12 mouse cellular contexts compared by ENCODE assay signal in the genomic region with DNA sequence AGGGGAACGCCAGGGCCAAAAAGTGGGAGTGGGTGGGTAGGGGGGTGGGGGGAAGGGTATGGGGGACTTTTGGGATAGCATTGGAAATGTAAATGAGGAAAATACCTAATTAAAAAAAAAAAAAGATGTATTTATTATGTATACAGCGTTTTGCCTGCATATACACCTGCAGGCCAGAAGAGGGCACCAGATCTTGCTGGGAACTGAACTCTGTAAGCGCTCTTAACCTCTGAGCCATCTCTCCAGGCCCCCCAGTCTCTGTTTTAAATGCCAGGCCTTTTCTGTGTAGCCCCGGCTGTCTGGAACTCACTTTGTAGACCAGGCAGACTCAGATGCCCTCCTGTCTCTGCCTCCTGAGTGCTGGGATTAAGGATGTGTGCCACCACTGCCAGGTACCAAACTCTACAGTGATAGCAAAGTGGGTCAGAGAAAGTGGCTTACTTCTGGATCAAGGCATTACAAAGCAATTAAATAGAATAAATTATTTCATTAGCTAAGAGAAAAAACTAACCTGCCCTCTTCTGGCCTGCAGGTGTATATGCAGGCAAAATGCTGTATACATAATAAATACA. TPM values are rescaled to one million over a fixed set of nuclear protein-coding genes. Genes with fewer than 3 reads are reported as not detected.
A peak's percentile ranks its signal among the peaks of the same experiment; 100 is the strongest.
DNase-seq lines count a peak whose midpoint lies in the region; ATAC-seq and TF ChIP-seq lines count a peak whose summit lies in the region.
"Had no signal": no experiment of that assay in that cellular context is flagged by ENCODE, and none has a peak within 500 bp of the region (broad histone marks: within the 10 kb centered on the region; RNA-seq: fewer than 3 reads in every experiment).

No protein-coding gene starts in this region.

- H3K27ac ChIP-seq in lung, embryonic 14.5 days (ENCODE audit: low read depth) = no peak overlapping the region
- H3K27ac ChIP-seq in heart, embryonic 11.5 days (ENCODE audit: low read depth, low read length) = no peak overlapping the region
- H3K27ac ChIP-seq: midbrain, embryonic 10.5 days had no signal

- no peak overlapping the region for H3K9ac ChIP-seq in lung, embryonic 14.5 days
- no peak overlapping the region for H3K9ac ChIP-seq in heart, embryonic 11.5 days (ENCODE audit: low read depth, low read length)

- no peaks in the 10 kb centered on the region for H3K9me3 ChIP-seq in lung, embryonic 14.5 days (ENCODE audit: low read depth, low read length)
- H3K9me3 ChIP-seq in E14TG2a.4 (ENCODE audit: low read length) = no peaks in the 10 kb centered on the region
- H3K9me3 ChIP-seq in heart, embryonic 11.5 days (replicated peaks; ENCODE audit: control insufficient read depth, low read length) = no peaks in the 10 kb centered on the region
- H3K9me3 ChIP-seq: limb, embryonic 10.5 days; midbrain, embryonic 10.5 days had no signal

- TF ChIP-seq CTCF in lung, embryonic 14.5 days (IDR thresholded peaks at IDR 0.05; ENCODE audit: low read depth) = peak; percentile 45
- peak; percentile 50 for TF ChIP-seq CTCF in E14TG2a.4 (conservative IDR thresholded peaks at IDR 0.05; ENCODE audit: low read length)

- 40% methylated on average over 3 of the region's 4 CpGs for WGBS in lung, embryonic 14.5 days
- WGBS in heart, embryonic 11.5 days (ENCODE audit: insufficient replicate concordance) = 30% methylated on average over 3 of the region's 4 CpGs

- ATAC-seq in lung, embryonic 14.5 days (ENCODE audit: insufficient read depth) = no peak
- peak; percentile 92 for ATAC-seq in megakaryocyte progenitor cell, adult 5-6 weeks (replicated peaks; ENCODE audit: poor library complexity)
- no peak for ATAC-seq in heart, embryonic 11.5 days (replicated peaks; ENCODE audit: insufficient number of reproducible peaks, low FRiP score, low TSS enrichment)

- H3K36me3 ChIP-seq in lung, embryonic 14.5 days (ENCODE audit: insufficient read depth) = no peaks in the 10 kb centered on the region
- peaks cover 9% of the 10 kb centered on the region; the same call in 1 of the 2 replicates for H3K36me3 ChIP-seq in E14TG2a.4 (ENCODE audit: insufficient read depth, low read length)
- no peaks in the 10 kb centered on the region for H3K36me3 ChIP-seq in heart, embryonic 11.5 days (ENCODE audit: control insufficient read depth, insufficient read depth, low read length)
- H3K36me3 ChIP-seq: midbrain, embryonic 10.5 days had no signal

- H3K4me3 ChIP-seq in lung, embryonic 14.5 days (ENCODE audit: low read depth, low read length) = no peak overlapping the region
- H3K4me3 ChIP-seq in E14TG2a.4 (replicated peaks; ENCODE audit: low read length) = no peak overlapping the region
- H3K4me3 ChIP-seq in heart, embryonic 11.5 days (ENCODE audit: low read depth, low read length) = no peak overlapping the region
- H3K4me3 ChIP-seq: limb, embryonic 10.5 days; midbrain, embryonic 10.5 days had no signal

- H3K4me2 ChIP-seq in lung, embryonic 14.5 days = no peak overlapping the region
- H3K4me2 ChIP-seq in heart, embryonic 11.5 days = no peak overlapping the region

- H3K4me1 ChIP-seq in lung, embryonic 14.5 days (ENCODE audit: insufficient read depth) = no peaks in the 10 kb centered on the region
- H3K4me1 ChIP-seq in E14TG2a.4 (replicated peaks; ENCODE audit: low read depth, low read length) = peaks cover 26% of the 10 kb centered on the region
- H3K4me1 ChIP-seq in heart, embryonic 11.5 days (ENCODE audit: control insufficient read depth, insufficient read depth, low read length) = 0 out of 2 replicates have a peak, but pooled peaks cover 2% of the 10 kb centered on the region
- H3K4me1 ChIP-seq: midbrain, embryonic 10.5 days had no signal

- H3K27me3 ChIP-seq in lung, embryonic 14.5 days (ENCODE audit: insufficient read depth, low read length) = no peaks in the 10 kb centered on the region
- no peaks in the 10 kb centered on the region for H3K27me3 ChIP-seq in E14TG2a.4 (ENCODE audit: insufficient read depth, low read length)
- H3K27me3 ChIP-seq in heart, embryonic 11.5 days (ENCODE audit: control insufficient read depth, insufficient read depth, low read length) = no peaks in the 10 kb centered on the region

- peak; percentile 30 for DNase-seq in lung, embryonic 14.5 days
- DNase-seq in lung, postnatal 4 days = no peak
- peak; percentile 45 for DNase-seq in c-Kit-positive CD71-positive TER-119-positive erythroid progenitor cells, embryonic 14.5 days (ENCODE audit: low spot score)
- DNase-seq in right cerebral cortex, postnatal 25 days = no peak
- no peak for DNase-seq in spleen, postnatal 14 days (ENCODE audit: low spot score in 2 of 2)
- DNase-seq: cerebellum, postnatal 10 days had no signal

RNA-seq across cellular contexts. Expression of gene Mcm10, which starts 12.7 kb away (rescaled TPM):
- 50.3 and 52.3 TPM in 2 replicates for polyA plus RNA-seq in lung, embryonic 14.5 days (2014; fragmentation: Nextera tagmentation; extraction: Ambion mirVana)
- 66.4 and 68.7 TPM in 2 replicates for total RNA-seq in megakaryocyte progenitor cell, adult 5-6 weeks (2015)
- total RNA-seq in megakaryocyte progenitor cell, adult 5-6 weeks (2017) = 75.6 and 83.8 TPM in 2 replicates
- polyA plus RNA-seq in heart, embryonic 11.5 days (2014; fragmentation: Nextera tagmentation; extraction: Ambion mirVana) = 21.4 and 23.2 TPM in 2 replicates

RNA-seq across cellular contexts. Expression of gene Optn, which starts 38.6 kb away (rescaled TPM):
- 5.8 and 6.5 TPM in 2 replicates for polyA plus RNA-seq in lung, embryonic 14.5 days (2014; fragmentation: Nextera tagmentation; extraction: Ambion mirVana)
- total RNA-seq in megakaryocyte progenitor cell, adult 5-6 weeks (2015) = 6.6 and 10.1 TPM in 2 replicates
- total RNA-seq in megakaryocyte progenitor cell, adult 5-6 weeks (2017) = 19.8 and 30.8 TPM in 2 replicates
- polyA plus RNA-seq in heart, embryonic 11.5 days (2014; fragmentation: Nextera tagmentation; extraction: Ambion mirVana) = 13.6 and 14.3 TPM in 2 replicates

RNA-seq across cellular contexts. Expression of gene Ucma, which starts 49.3 kb away (rescaled TPM):
- polyA plus RNA-seq in lung, embryonic 14.5 days (2014; fragmentation: Nextera tagmentation; extraction: Ambion mirVana) = not detected in 2 replicates
- not detected in 2 replicates for total RNA-seq in megakaryocyte progenitor cell, adult 5-6 weeks (2015)
- total RNA-seq in megakaryocyte progenitor cell, adult 5-6 weeks (2017) = not detected in 2 replicates
- polyA plus RNA-seq in heart, embryonic 11.5 days (2014; fragmentation: Nextera tagmentation; extraction: Ambion mirVana) = not detected in 2 replicates
- polyA plus RNA-seq: kidney, embryonic 14.5 days; limb, embryonic 10.5 days; midbrain, embryonic 10.5 days had no signal

Comparison
In these comparisons a context has a peak if more than half of its experiments do, and no peak if none do; other contexts are left out.
1. DNase-seq: peak in lung, embryonic 14.5 days (single experiment) and c-Kit-positive CD71-positive TER-119-positive erythroid progenitor cells, embryonic 14.5 days (single experiment); none in lung, postnatal 4 days (0 of 2), right cerebral cortex, postnatal 25 days (single experiment) and spleen, postnatal 14 days (0 of 2).